Mouse (Mus musculus) liver, postnatal 0 days (tissue): ENCODE results near the gene Gtf2h1.

Experiments used
- CTCF ChIP-seq: sonication (generic); IDR thresholded peaks from 2 replicates; pipeline ENCODE4 v1.5.1; 2016; ENCODE audit warnings: antibody characterized with exemption, low read depth
- EP300 ChIP-seq: IDR thresholded peaks from 2 replicates; pipeline ENCODE4 v1.6.1; 2016; ENCODE audit warnings: antibody characterized with exemption, low read depth, mild to moderate bottlenecking

- no peak for TF ChIP-seq CTCF
- no peak for TF ChIP-seq EP300
Observed at GRCm38 (mm10) chr7:46764672-46765071, 31.2 kb upstream of the Gtf2h1 start.
